ENCODE assay signal across 11 mouse cellular contexts in genomic region chr9:63843431-63843830, GRCm38 (mm10).
DNase-seq lines count a peak whose midpoint lies in the region; ATAC-seq and TF ChIP-seq lines count a peak whose summit lies in the region.
"Had no signal": no experiment of that assay in that cellular context is flagged by ENCODE, and none has a peak within 500 bp of the region (broad histone marks: within the 10 kb centered on the region; RNA-seq: fewer than 3 reads in every experiment).

No protein-coding gene starts in this region.

- H3K9ac ChIP-seq in heart, embryonic 12.5 days = no peak overlapping the region
- H3K9ac ChIP-seq in heart, adult 2 months (ENCODE audit: low read depth, low read length) = no peak overlapping the region
- H3K9ac ChIP-seq in kidney, embryonic 16.5 days (replicated peaks; ENCODE audit: low read length) = no peak overlapping the region
- no peak overlapping the region for H3K9ac ChIP-seq in intestine, embryonic 16.5 days (ENCODE audit: low read depth, low read length)
- no peak overlapping the region for H3K9ac ChIP-seq in neural tube, embryonic 15.5 days (replicated peaks)
- H3K9ac ChIP-seq: forebrain, embryonic 12.5 days; hindbrain, embryonic 15.5 days; liver, postnatal 0 days had no signal

- WGBS in heart, embryonic 12.5 days = 51% methylated on average over 2 of the region's 2 CpGs
- 48% methylated on average over 2 of the region's 2 CpGs for WGBS in heart, adult 2 months
- WGBS in kidney, embryonic 16.5 days = 69% methylated on average over 2 of the region's 2 CpGs
- WGBS in intestine, embryonic 16.5 days = 57% methylated on average over 2 of the region's 2 CpGs
- 48% methylated on average over 2 of the region's 2 CpGs for WGBS in neural tube, embryonic 15.5 days

- H3K27me3 ChIP-seq in heart, embryonic 12.5 days (replicated peaks) = no peaks in the 10 kb centered on the region
- H3K27me3 ChIP-seq in heart, adult 2 months (ENCODE audit: control insufficient read depth, insufficient read depth, low read length) = 0 out of 2 replicates have a peak, but pooled peaks cover 1% of the 10 kb centered on the region
- H3K27me3 ChIP-seq in kidney, embryonic 16.5 days (ENCODE audit: insufficient read depth, low read length) = no peaks in the 10 kb centered on the region
- H3K27me3 ChIP-seq in intestine, embryonic 16.5 days (replicated peaks; ENCODE audit: control insufficient read depth, insufficient read depth, low read length) = no peaks in the 10 kb centered on the region
- peaks cover 16% of the 10 kb centered on the region for H3K27me3 ChIP-seq in neural tube, embryonic 15.5 days (replicated peaks)

- H3K4me1 ChIP-seq in heart, embryonic 12.5 days (replicated peaks) = no peaks in the 10 kb centered on the region
- no peaks in the 10 kb centered on the region for H3K4me1 ChIP-seq in heart, adult 2 months (ENCODE audit: control insufficient read depth, insufficient read depth, low read length)
- no peaks in the 10 kb centered on the region for H3K4me1 ChIP-seq in kidney, embryonic 16.5 days (ENCODE audit: insufficient read depth, low read length)
- no peaks in the 10 kb centered on the region for H3K4me1 ChIP-seq in intestine, embryonic 16.5 days (ENCODE audit: control insufficient read depth, insufficient read depth, low read length)
- H3K4me1 ChIP-seq in neural tube, embryonic 15.5 days = no peaks in the 10 kb centered on the region
- H3K4me1 ChIP-seq: forebrain, embryonic 12.5 days; hindbrain, embryonic 15.5 days had no signal

- no peak for TF ChIP-seq EP300 in heart, adult 2 months (IDR thresholded peaks at IDR 0.05; ENCODE audit: insufficient read depth, low read depth, low read length)

- peak; percentile 49; the same call in 1 of the 2 replicates for ATAC-seq in heart, embryonic 12.5 days (ENCODE audit: insufficient number of reproducible peaks, low FRiP score)
- ATAC-seq in kidney, embryonic 16.5 days (ENCODE audit: low FRiP score, low TSS enrichment) = peak; percentile 59; the same call in 1 of the 2 replicates
- ATAC-seq in intestine, embryonic 16.5 days = peak; percentile 33
- 0 out of 2 replicates have a peak, but pooled peaks have one; percentile 24 for ATAC-seq in neural tube, embryonic 15.5 days (ENCODE audit: low FRiP score)
- no peak for ATAC-seq in cerebellum, adult (ENCODE audit: insufficient number of reproducible peaks, low FRiP score, low TSS enrichment)

- no peak overlapping the region for H3K4me2 ChIP-seq in heart, embryonic 12.5 days
- H3K4me2 ChIP-seq in kidney, embryonic 16.5 days (replicated peaks; ENCODE audit: low read depth, low read length) = no peak overlapping the region
- H3K4me2 ChIP-seq in intestine, embryonic 16.5 days (ENCODE audit: low read depth, low read length) = no peak overlapping the region
- H3K4me2 ChIP-seq in neural tube, embryonic 15.5 days = no peak overlapping the region
- H3K4me2 ChIP-seq: forebrain, embryonic 12.5 days; hindbrain, embryonic 15.5 days had no signal

- intact Hi-C loops in heart, adult 2 months (cut with DNase I) = loop anchor here (5.0 kb wide), 3 partner anchors 86 to 271 kb away; partner anchors contain the start of gene Smad3

- no peak for DNase-seq in heart, adult 2 months
- DNase-seq in kidney, postnatal 4 days = no peak

- no peak for TF ChIP-seq POLR2A in heart, adult 2 months (IDR thresholded peaks at IDR 0.05; ENCODE audit: insufficient read depth, low read depth, low read length)

- no peaks in the 10 kb centered on the region for H3K79me2 ChIP-seq in heart, adult 2 months (replicated peaks; ENCODE audit: control insufficient read depth, insufficient read depth, low read length)

- H3K27ac ChIP-seq in heart, embryonic 12.5 days (ENCODE audit: poor library complexity, severe bottlenecking) = no peak overlapping the region
- H3K27ac ChIP-seq in heart, adult 2 months = no peak overlapping the region
- H3K27ac ChIP-seq in kidney, embryonic 16.5 days (ENCODE audit: low read length) = no peak overlapping the region
- no peak overlapping the region for H3K27ac ChIP-seq in intestine, embryonic 16.5 days (ENCODE audit: low read length)
- H3K27ac ChIP-seq in neural tube, embryonic 15.5 days (replicated peaks) = no peak overlapping the region
- H3K27ac ChIP-seq: forebrain, embryonic 12.5 days; hindbrain, embryonic 15.5 days had no signal

- TF ChIP-seq CTCF in heart, adult 2 months (IDR thresholded peaks at IDR 0.05) = no peak

- no peaks in the 10 kb centered on the region for H3K9me3 ChIP-seq in heart, embryonic 12.5 days (replicated peaks)
- H3K9me3 ChIP-seq in kidney, embryonic 16.5 days (ENCODE audit: low read length) = no peaks in the 10 kb centered on the region
- no peaks in the 10 kb centered on the region for H3K9me3 ChIP-seq in intestine, embryonic 16.5 days (ENCODE audit: control insufficient read depth, low read length)
- H3K9me3 ChIP-seq in neural tube, embryonic 15.5 days (replicated peaks) = no peaks in the 10 kb centered on the region
- H3K9me3 ChIP-seq: forebrain, embryonic 12.5 days; hindbrain, embryonic 15.5 days had no signal

- no peaks in the 10 kb centered on the region for H3K36me3 ChIP-seq in heart, embryonic 12.5 days
- no peaks in the 10 kb centered on the region for H3K36me3 ChIP-seq in heart, adult 2 months (ENCODE audit: control insufficient read depth, insufficient read depth, low read length)
- H3K36me3 ChIP-seq in kidney, embryonic 16.5 days (ENCODE audit: insufficient read depth, low read length) = no peaks in the 10 kb centered on the region
- no peaks in the 10 kb centered on the region for H3K36me3 ChIP-seq in intestine, embryonic 16.5 days (ENCODE audit: control insufficient read depth, insufficient read depth, low read length)
- no peaks in the 10 kb centered on the region for H3K36me3 ChIP-seq in neural tube, embryonic 15.5 days
- H3K36me3 ChIP-seq: forebrain, embryonic 12.5 days; hindbrain, embryonic 15.5 days had no signal

- H3K4me3 ChIP-seq in heart, embryonic 12.5 days = no peak overlapping the region
- no peak overlapping the region for H3K4me3 ChIP-seq in heart, adult 2 months
- no peak overlapping the region for H3K4me3 ChIP-seq in kidney, embryonic 16.5 days (ENCODE audit: low read length)
- no peak overlapping the region for H3K4me3 ChIP-seq in intestine, embryonic 16.5 days (ENCODE audit: low read length)
- no peak overlapping the region for H3K4me3 ChIP-seq in neural tube, embryonic 15.5 days (replicated peaks)
- H3K4me3 ChIP-seq: forebrain, embryonic 12.5 days; hindbrain, embryonic 15.5 days; megakaryocyte, embryonic 14.5 days had no signal
